In the genomic region with DNA sequence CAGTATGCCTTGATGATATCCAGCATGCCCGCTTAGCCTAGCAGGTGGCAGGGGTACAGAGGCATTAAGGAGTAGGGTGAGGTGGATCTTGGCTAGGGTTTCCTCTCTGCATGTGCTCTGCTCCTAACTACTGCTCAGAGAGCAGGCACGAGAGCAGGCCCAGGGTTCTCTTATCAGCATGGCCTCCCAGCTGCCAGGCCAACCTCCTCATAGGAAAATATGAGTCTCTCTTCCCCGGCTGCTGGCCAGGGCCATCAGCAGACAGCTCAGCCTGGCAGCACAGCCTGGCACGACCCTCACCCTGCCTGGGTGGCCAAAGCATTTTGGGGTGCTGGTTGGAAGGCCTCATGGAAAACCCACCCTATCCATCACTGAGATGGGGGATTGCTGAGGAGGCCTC, we compare ENCODE assay signal across 35 mouse cellular contexts. TPM values are rescaled to one million over a fixed set of nuclear protein-coding genes. Genes with fewer than 3 reads are reported as not detected.
DNase-seq lines count a peak whose midpoint lies in the region; ATAC-seq and TF ChIP-seq lines count a peak whose summit lies in the region.
"Had no signal": no experiment of that assay in that cellular context is flagged by ENCODE, and none has a peak within 500 bp of the region (broad histone marks: within the 10 kb centered on the region; RNA-seq: fewer than 3 reads in every experiment).

No protein-coding gene starts in this region.

- DNase-seq in heart, adult 18-20 months: peak; percentile 59 to 67
- no peak for DNase-seq in heart, postnatal 25 days (ENCODE audit: low spot score)
- DNase-seq in heart, adult 2 months: peak; percentile 37 to 59
- no peak for DNase-seq in heart, embryonic 10.5 days (ENCODE audit: low spot score)
- DNase-seq in urinary bladder, adult 18-20 months (ENCODE audit: low spot score in 2 of 2): no peak
- no peak for DNase-seq in right cerebral cortex, postnatal 25 days
- DNase-seq: adrenal gland, postnatal 10 days; cerebellum, adult 11 months; cerebellum, adult 9-10 months; embryo, embryonic 11 days; gastrocnemius, adult 2 months; gastrocnemius, postnatal 36 days; kidney, adult 9 months; kidney, postnatal 10 days; layer of hippocampus, postnatal 36 days; liver; lung, embryonic 14.5 days; lung, postnatal 36 days; spleen, adult 18-20 months; thymus, adult 2 months; thymus, postnatal 36 days had no signal

- no peak for TF ChIP-seq CTCF in heart, adult 2 months (IDR thresholded peaks at IDR 0.05)

- TF ChIP-seq EP300 in heart, adult 2 months (IDR thresholded peaks at IDR 0.05; ENCODE audit: insufficient read depth, low read depth, low read length): 0 out of 2 replicates have a peak, but pooled peaks have one; percentile 37

- H3K79me2 ChIP-seq in heart, adult 2 months (replicated peaks; ENCODE audit: control insufficient read depth, insufficient read depth, low read length): no peaks in the 10 kb centered on the region

- H3K4me1 ChIP-seq in heart, adult 2 months (ENCODE audit: control insufficient read depth, insufficient read depth, low read length): peaks cover 2% of the 10 kb centered on the region
- H3K4me1 ChIP-seq in heart, embryonic 10.5 days: peaks cover 47% of the 10 kb centered on the region
- H3K4me1 ChIP-seq in heart, embryonic 16.5 days (ENCODE audit: control insufficient read depth, insufficient read depth, low read length): peaks cover 11% of the 10 kb centered on the region
- H3K4me1 ChIP-seq: embryonic facial prominence, embryonic 12.5 days; forebrain, embryonic 10.5 days; hindbrain, embryonic 13.5 days; midbrain, embryonic 13.5 days; neural tube, embryonic 13.5 days had no signal

- TF ChIP-seq POLR2A in heart, adult 2 months (IDR thresholded peaks at IDR 0.05; ENCODE audit: insufficient read depth, low read depth, low read length): no peak

- no peak overlapping the region for H3K4me2 ChIP-seq in heart, embryonic 16.5 days (ENCODE audit: low read depth, low read length)
- H3K4me2 ChIP-seq: embryonic facial prominence, embryonic 12.5 days; hindbrain, embryonic 13.5 days; lung, embryonic 14.5 days; midbrain, embryonic 13.5 days; neural tube, embryonic 13.5 days had no signal

- no peak overlapping the region; the same call in 1 of the 2 replicates for H3K27ac ChIP-seq in heart, adult 2 months
- peak overlapping the region; percentile 76 for H3K27ac ChIP-seq in heart, embryonic 10.5 days
- peak overlapping the region; percentile 35; the same call in 1 of the 2 replicates for H3K27ac ChIP-seq in heart, embryonic 16.5 days (ENCODE audit: low read length)
- H3K27ac ChIP-seq: embryonic facial prominence, embryonic 12.5 days; forebrain, embryonic 10.5 days; gastrocnemius, adult 2 months; hindbrain, embryonic 13.5 days; liver, embryonic 14.5 days; midbrain, embryonic 13.5 days; neural tube, embryonic 13.5 days had no signal

- no peaks in the 10 kb centered on the region for H3K27me3 ChIP-seq in heart, adult 2 months (ENCODE audit: control insufficient read depth, insufficient read depth, low read length)
- H3K27me3 ChIP-seq in heart, embryonic 10.5 days (ENCODE audit: insufficient read depth, poor library complexity, severe bottlenecking): no peaks in the 10 kb centered on the region
- no peaks in the 10 kb centered on the region for H3K27me3 ChIP-seq in heart, embryonic 16.5 days (ENCODE audit: control insufficient read depth, insufficient read depth, low read length)
- H3K27me3 ChIP-seq: embryonic facial prominence, embryonic 12.5 days; hindbrain, embryonic 13.5 days; neural tube, embryonic 13.5 days had no signal

- no peaks in the 10 kb centered on the region for H3K36me3 ChIP-seq in heart, adult 2 months (ENCODE audit: control insufficient read depth, insufficient read depth, low read length)
- H3K36me3 ChIP-seq in heart, embryonic 10.5 days: no peaks in the 10 kb centered on the region
- H3K36me3 ChIP-seq in heart, embryonic 16.5 days (ENCODE audit: control insufficient read depth, insufficient read depth): no peaks in the 10 kb centered on the region
- H3K36me3 ChIP-seq: embryonic facial prominence, embryonic 12.5 days; forebrain, embryonic 10.5 days; hindbrain, embryonic 13.5 days; midbrain, embryonic 13.5 days; neural tube, embryonic 13.5 days had no signal

- intact Hi-C loops in heart, postnatal 25 days (cut with DNase I): no loop called here
- intact Hi-C loops in heart, adult 2 months (cut with DNase I): no loop called here

- H3K4me3 ChIP-seq in heart, adult 2 months: no peak overlapping the region
- no peak overlapping the region for H3K4me3 ChIP-seq in heart, embryonic 10.5 days
- no peak overlapping the region for H3K4me3 ChIP-seq in heart, embryonic 16.5 days (ENCODE audit: low read length)
- H3K4me3 ChIP-seq: embryonic facial prominence, embryonic 12.5 days; forebrain, embryonic 10.5 days; gastrocnemius, adult 2 months; hindbrain, embryonic 13.5 days; megakaryocyte, embryonic 14.5 days; midbrain, embryonic 13.5 days; neural tube, embryonic 13.5 days had no signal

- no peak overlapping the region for H3K9ac ChIP-seq in heart, adult 2 months (ENCODE audit: low read depth, low read length)
- H3K9ac ChIP-seq in heart, embryonic 16.5 days (ENCODE audit: low read length): no peak overlapping the region; the same call in 1 of the 2 replicates
- H3K9ac ChIP-seq: embryonic facial prominence, embryonic 12.5 days; hindbrain, embryonic 13.5 days; liver, embryonic 14.5 days; lung, embryonic 14.5 days; midbrain, embryonic 13.5 days; neural tube, embryonic 13.5 days had no signal

- 34% methylated on average over 4 of the region's 4 CpGs for WGBS in heart, adult 2 months
- 39% methylated on average over 4 of the region's 4 CpGs for WGBS in heart, embryonic 10.5 days
- 31% methylated on average over 4 of the region's 4 CpGs for WGBS in heart, embryonic 16.5 days

- peak; percentile 63 for ATAC-seq in heart, embryonic 16.5 days (replicated peaks; ENCODE audit: extremely low read depth, insufficient read depth, low FRiP score)
- no peak for ATAC-seq in erythroblast, adult 5-6 weeks (replicated peaks; ENCODE audit: low FRiP score, poor library complexity, severe bottlenecking)
- ATAC-seq: CD4-positive, CD25-positive, alpha-beta regulatory T cell, adult 4 months; forebrain, embryonic 16.5 days; intestine, embryonic 16.5 days; midbrain, embryonic 13.5 days had no signal

- H3K9me3 ChIP-seq in heart, embryonic 10.5 days: no peaks in the 10 kb centered on the region
- no peaks in the 10 kb centered on the region for H3K9me3 ChIP-seq in heart, embryonic 16.5 days (replicated peaks; ENCODE audit: control insufficient read depth, low read length)
- H3K9me3 ChIP-seq: embryonic facial prominence, embryonic 12.5 days; forebrain, embryonic 10.5 days; hindbrain, embryonic 13.5 days; megakaryocyte, embryonic 14.5 days; midbrain, embryonic 13.5 days; neural tube, embryonic 13.5 days had no signal

RNA-seq across cellular contexts. Expression of a gene that starts 21.5 kb away (rescaled TPM):
- not detected for total RNA-seq in heart, adult 18-20 months (2021)
- total RNA-seq in heart, postnatal 25 days (2021): not detected
- total RNA-seq in heart, adult 2 months (2021): not detected
- not detected in 2 replicates for polyA plus RNA-seq in heart, adult 2 months (2012; rRNA removed)
- polyA plus RNA-seq in heart, embryonic 10.5 days (2016; fragmentation: Nextera tagmentation; extraction: Ambion mirVana): 0.16 and 0.68 TPM in 2 replicates
- 0.05 and 0.22 TPM in 2 replicates for polyA plus RNA-seq in heart, embryonic 16.5 days (2015; fragmentation: Nextera tagmentation; extraction: Ambion mirVana)
- not detected in 2 replicates for total RNA-seq in erythroblast, adult 5-6 weeks (2015; ENCODE audit: low replicate concordance)
- total RNA-seq in erythroblast, adult 5-6 weeks (2017; ENCODE audit: low replicate concordance): not detected in 2 replicates
- total RNA-seq: adrenal gland, postnatal 10 days; gastrocnemius, adult 2 months; gastrocnemius, postnatal 36 days; heart, postnatal 14 days; layer of hippocampus, postnatal 36 days; left cerebral cortex, postnatal 14 days had no signal
- polyA plus RNA-seq: CD4-positive, CD25-positive, alpha-beta regulatory T cell, adult 4 months; forebrain, embryonic 16.5 days; hindbrain, embryonic 13.5 days; midbrain, embryonic 13.5 days; neural tube, embryonic 13.5 days had no signal

RNA-seq across cellular contexts. Expression of a gene that starts 23.4 kb away (rescaled TPM):
- under 1 TPM; 0.35 to 0.80 TPM for total RNA-seq in heart, adult 18-20 months (2021)
- total RNA-seq in heart, postnatal 25 days (2021): 1 to 10 TPM in 1 of 2 experiments, under 1 TPM in 1; 0.98 to 1.1 TPM
- total RNA-seq in heart, adult 2 months (2021): under 1 TPM; 0.63 to 0.89 TPM
- polyA plus RNA-seq in heart, adult 2 months (2012; rRNA removed): 1.1 TPM in 2 replicates
- 34.7 and 41.3 TPM in 2 replicates for polyA plus RNA-seq in heart, embryonic 10.5 days (2016; fragmentation: Nextera tagmentation; extraction: Ambion mirVana)
- polyA plus RNA-seq in heart, embryonic 16.5 days (2015; fragmentation: Nextera tagmentation; extraction: Ambion mirVana): 3.9 and 5.7 TPM in 2 replicates
- total RNA-seq in erythroblast, adult 5-6 weeks (2015; ENCODE audit: low replicate concordance): not detected in 2 replicates
- total RNA-seq in erythroblast, adult 5-6 weeks (2017; ENCODE audit: low replicate concordance): not detected in 2 replicates
- total RNA-seq: gastrocnemius, adult 2 months; gastrocnemius, postnatal 36 days; layer of hippocampus, postnatal 36 days; left cerebral cortex, postnatal 14 days had no signal
- polyA plus RNA-seq: CD4-positive, CD25-positive, alpha-beta regulatory T cell, adult 4 months; forebrain, embryonic 10.5 days; forebrain, embryonic 16.5 days; midbrain, embryonic 13.5 days had no signal

RNA-seq across cellular contexts. Expression of a gene that starts 37.9 kb away (rescaled TPM):
- total RNA-seq in heart, adult 18-20 months (2021): 10 to 100 TPM; 10.9 TPM
- total RNA-seq in heart, postnatal 25 days (2021): 10 to 100 TPM; 13.0 to 13.8 TPM
- 10 to 100 TPM; 11.2 to 14.3 TPM for total RNA-seq in heart, adult 2 months (2021)
- 17.6 and 26.7 TPM in 2 replicates for polyA plus RNA-seq in heart, adult 2 months (2012; rRNA removed)
- polyA plus RNA-seq in heart, embryonic 10.5 days (2016; fragmentation: Nextera tagmentation; extraction: Ambion mirVana): 12.4 and 13.1 TPM in 2 replicates
- 6.1 and 9.9 TPM in 2 replicates for polyA plus RNA-seq in heart, embryonic 16.5 days (2015; fragmentation: Nextera tagmentation; extraction: Ambion mirVana)
- 2.5 and 4.6 TPM in 2 replicates for total RNA-seq in erythroblast, adult 5-6 weeks (2015; ENCODE audit: low replicate concordance)
- total RNA-seq in erythroblast, adult 5-6 weeks (2017; ENCODE audit: low replicate concordance): 2.7 and 4.9 TPM in 2 replicates

RNA-seq across cellular contexts. Expression of a gene that starts 54.0 kb away (rescaled TPM):
- total RNA-seq in heart, adult 18-20 months (2021): 100 to 1,000 TPM; 561 to 600 TPM
- 100 to 1,000 TPM; 471 to 515 TPM for total RNA-seq in heart, postnatal 25 days (2021)
- total RNA-seq in heart, adult 2 months (2021): 100 to 1,000 TPM; 506 to 570 TPM
- 991 and 1,183 TPM in 2 replicates for polyA plus RNA-seq in heart, adult 2 months (2012; rRNA removed)
- polyA plus RNA-seq in heart, embryonic 10.5 days (2016; fragmentation: Nextera tagmentation; extraction: Ambion mirVana): 332 and 360 TPM in 2 replicates
- 208 and 247 TPM in 2 replicates for polyA plus RNA-seq in heart, embryonic 16.5 days (2015; fragmentation: Nextera tagmentation; extraction: Ambion mirVana)
- 363 and 447 TPM in 2 replicates for total RNA-seq in erythroblast, adult 5-6 weeks (2015; ENCODE audit: low replicate concordance)
- 275 and 320 TPM in 2 replicates for total RNA-seq in erythroblast, adult 5-6 weeks (2017; ENCODE audit: low replicate concordance)

Comparison
In these comparisons a context has a peak if more than half of its experiments do, and no peak if none do; other contexts are left out.
1. DNase-seq: peak in heart, adult 18-20 months (2 of 2) and heart, adult 2 months (2 of 2); none in heart, postnatal 25 days (single experiment), heart, embryonic 10.5 days (single experiment), urinary bladder, adult 18-20 months (0 of 2) and right cerebral cortex, postnatal 25 days (single experiment).